Mouse (Mus musculus) lung, postnatal 0 days (tissue): ENCODE results near the gene Mprip.

ENCODE experiments used
- CTCF ChIP-seq: IDR thresholded peaks from 2 replicates; pipeline ENCODE4 v1.5.1; 2016; ENCODE audit warnings: antibody characterized with exemption, mild to moderate bottlenecking
- EP300 ChIP-seq: IDR thresholded peaks from 2 replicates; pipeline ENCODE4 v1.6.1; 2016; ENCODE audit warnings: antibody characterized with exemption, mild to moderate bottlenecking, control low read depth

GRCm38 (mm10) chr11:59804409-59805110, 143.5 kb downstream of the Mprip start:
- TF ChIP-seq EP300 (no peak), CTCF (peak; percentile 40)
